Mouse (Mus musculus): ENCODE data around the gene Rab11fip4. TPM values are rescaled to one million over a fixed set of nuclear protein-coding genes. Genes with fewer than 3 reads are reported as not detected.
A peak's percentile ranks its signal among the peaks of the same experiment; 100 is the strongest.

Rab11fip4 gene
- polyA plus RNA-seq, 1 experiment from 2014 or later = 1.7 TPM

GRCm38 (mm10) chr11:79671668-79672281 is 80.8 kb downstream of the Rab11fip4 start:
- H3K4me1 ChIP-seq (replicated peaks; ENCODE audit: control insufficient read depth, insufficient read depth, low read length) = 0 out of 2 replicates have a peak, but pooled peaks cover 7% of the 10 kb centered on the region

GRCm38 (mm10) chr11:79673072-79673471 is 82.1 kb downstream of the Rab11fip4 start:
- TF ChIP-seq CTCF (IDR thresholded peaks at IDR 0.05; ENCODE audit: low read depth) = no peak
- H3K27ac ChIP-seq (ENCODE audit: low read depth, low read length) = no peak overlapping the region
- H3K36me3 ChIP-seq (ENCODE audit: control insufficient read depth, insufficient read depth) = no peaks in the 10 kb centered on the region
- no peak overlapping the region for H3K9ac ChIP-seq (ENCODE audit: low read depth, low read length)
- H3K4me2 ChIP-seq (replicated peaks; ENCODE audit: low read depth) = no peak overlapping the region
- H3K27me3 ChIP-seq (replicated peaks; ENCODE audit: control insufficient read depth, insufficient read depth, low read length) = no peaks in the 10 kb centered on the region
- no peak overlapping the region for H3K4me3 ChIP-seq (ENCODE audit: low read depth, low read length)
- no peak for ATAC-seq
- WGBS = 60% methylated on average over 5 of the region's 5 CpGs
- 0 out of 2 replicates have a peak, but pooled peaks cover 7% of the 10 kb centered on the region for H3K4me1 ChIP-seq (replicated peaks; ENCODE audit: control insufficient read depth, insufficient read depth, low read length)
- H3K9me3 ChIP-seq (ENCODE audit: control insufficient read depth) = no peaks in the 10 kb centered on the region

More at GRCm38 (mm10) chr11:79671668-79672281, 80.8 kb downstream of the Rab11fip4 start:
- Histone ChIP-seq H3K9ac (ENCODE audit: low read depth, low read length) (no peak overlapping the region), H3K4me3 (ENCODE audit: low read depth, low read length) (no peak overlapping the region), H3K9me3 (ENCODE audit: control insufficient read depth) (no peaks in the 10 kb centered on the region), H3K36me3 (ENCODE audit: control insufficient read depth, insufficient read depth) (no peaks in the 10 kb centered on the region), H3K27ac (ENCODE audit: low read depth, low read length) (no peak overlapping the region), H3K4me2 (replicated peaks; ENCODE audit: low read depth) (no peak overlapping the region), H3K27me3 (replicated peaks; ENCODE audit: control insufficient read depth, insufficient read depth, low read length) (no peaks in the 10 kb centered on the region)
- peak; percentile 76 for TF ChIP-seq CTCF (IDR thresholded peaks at IDR 0.05; ENCODE audit: low read depth)
- WGBS = 66% methylated on average over 6 of the region's 6 CpGs
- ATAC-seq = no peak

GRCm38 (mm10) chr11:79673717-79674116 is 82.7 kb downstream of the Rab11fip4 start:
- TF ChIP-seq CTCF (IDR thresholded peaks at IDR 0.05; ENCODE audit: low read depth) = no peak
- Histone ChIP-seq H3K9me3 (ENCODE audit: control insufficient read depth) (no peaks in the 10 kb centered on the region), H3K4me3 (ENCODE audit: low read depth, low read length) (no peak overlapping the region), H3K27me3 (replicated peaks; ENCODE audit: control insufficient read depth, insufficient read depth, low read length) (no peaks in the 10 kb centered on the region), H3K9ac (ENCODE audit: low read depth, low read length) (no peak overlapping the region), H3K4me2 (replicated peaks; ENCODE audit: low read depth) (no peak overlapping the region), H3K4me1 (replicated peaks; ENCODE audit: control insufficient read depth, insufficient read depth, low read length) (0 out of 2 replicates have a peak, but pooled peaks cover 7% of the 10 kb centered on the region), H3K27ac (ENCODE audit: low read depth, low read length) (no peak overlapping the region), H3K36me3 (ENCODE audit: control insufficient read depth, insufficient read depth) (no peaks in the 10 kb centered on the region)
- 56% methylated on average over 8 of the region's 8 CpGs for WGBS
- no peak for ATAC-seq

DNA sequence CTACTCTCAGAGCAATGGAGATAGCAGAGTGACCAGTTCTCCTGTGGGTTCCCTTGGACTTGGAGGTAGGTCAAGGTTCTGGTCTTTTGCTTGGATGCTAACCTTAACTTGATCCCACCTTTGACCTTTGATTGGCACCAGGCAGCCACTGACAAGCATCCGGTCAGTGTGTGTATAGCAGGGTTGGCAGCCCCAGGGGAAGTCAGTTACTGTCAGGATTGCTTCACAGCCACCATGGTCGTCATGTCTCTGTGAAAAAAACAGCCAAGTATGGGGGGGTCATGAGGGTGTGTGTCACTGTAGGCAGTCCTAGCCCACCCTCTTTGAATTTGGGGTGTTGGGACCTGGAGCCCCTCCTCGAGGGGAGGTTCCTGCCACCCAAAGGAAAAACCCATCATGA is 83.2 kb downstream of the Rab11fip4 start:
- no peak for TF ChIP-seq CTCF (IDR thresholded peaks at IDR 0.05; ENCODE audit: low read depth)
- H3K27me3 ChIP-seq (replicated peaks; ENCODE audit: control insufficient read depth, insufficient read depth, low read length) = no peaks in the 10 kb centered on the region
- H3K9me3 ChIP-seq (ENCODE audit: control insufficient read depth) = no peaks in the 10 kb centered on the region
- H3K9ac ChIP-seq (ENCODE audit: low read depth, low read length) = no peak overlapping the region
- no peak overlapping the region for H3K27ac ChIP-seq (ENCODE audit: low read depth, low read length)
- H3K36me3 ChIP-seq (ENCODE audit: control insufficient read depth, insufficient read depth) = no peaks in the 10 kb centered on the region
- no peak overlapping the region for H3K4me2 ChIP-seq (replicated peaks; ENCODE audit: low read depth)
- no peak for ATAC-seq
- 0 out of 2 replicates have a peak, but pooled peaks cover 7% of the 10 kb centered on the region for H3K4me1 ChIP-seq (replicated peaks; ENCODE audit: control insufficient read depth, insufficient read depth, low read length)
- WGBS = 84% methylated on average over 3 of the region's 3 CpGs
- no peak overlapping the region for H3K4me3 ChIP-seq (ENCODE audit: low read depth, low read length)

DNA sequence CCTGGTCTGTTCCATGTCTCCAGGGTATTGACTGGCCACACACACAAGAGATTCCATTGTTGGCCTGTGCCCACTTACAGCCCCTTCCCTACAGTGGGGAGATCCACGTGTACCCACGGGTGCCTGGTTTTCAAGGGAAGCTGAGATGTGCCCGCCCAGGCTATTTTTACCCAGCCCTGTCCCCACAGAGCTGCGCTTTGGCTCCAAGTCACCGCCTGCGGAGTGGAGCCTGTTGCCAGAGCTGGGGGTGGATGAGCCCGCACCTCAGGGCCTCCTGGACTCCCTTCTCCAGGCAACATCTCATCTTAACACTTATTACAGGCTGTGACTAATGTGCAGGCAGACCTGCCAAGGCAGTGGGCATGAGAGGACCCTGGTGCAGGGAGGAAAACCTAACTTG is 83.6 kb downstream of the Rab11fip4 start:
- no peak overlapping the region for H3K4me2 ChIP-seq (replicated peaks; ENCODE audit: low read depth)
- 90% methylated on average over 7 of the region's 7 CpGs for WGBS
- H3K4me1 ChIP-seq (replicated peaks; ENCODE audit: control insufficient read depth, insufficient read depth, low read length) = 0 out of 2 replicates have a peak, but pooled peaks cover 7% of the 10 kb centered on the region
- H3K9ac ChIP-seq (ENCODE audit: low read depth, low read length) = no peak overlapping the region
- no peaks in the 10 kb centered on the region for H3K9me3 ChIP-seq (ENCODE audit: control insufficient read depth)
- H3K4me3 ChIP-seq (ENCODE audit: low read depth, low read length) = no peak overlapping the region
- H3K27ac ChIP-seq (ENCODE audit: low read depth, low read length) = no peak overlapping the region
- no peaks in the 10 kb centered on the region for H3K27me3 ChIP-seq (replicated peaks; ENCODE audit: control insufficient read depth, insufficient read depth, low read length)
- H3K36me3 ChIP-seq (ENCODE audit: control insufficient read depth, insufficient read depth) = no peaks in the 10 kb centered on the region
- no peak for ATAC-seq
- TF ChIP-seq CTCF (IDR thresholded peaks at IDR 0.05; ENCODE audit: low read depth) = no peak

- Histone ChIP-seq H3K9me3 (ENCODE audit: control insufficient read depth) (no peaks in the 10 kb centered on the region), H3K4me3 (ENCODE audit: low read depth, low read length) (no peak overlapping the region), H3K36me3 (ENCODE audit: control insufficient read depth, insufficient read depth) (no peaks in the 10 kb centered on the region), H3K4me2 (replicated peaks; ENCODE audit: low read depth) (no peak overlapping the region), H3K27ac (ENCODE audit: low read depth, low read length) (no peak overlapping the region), H3K4me1 (replicated peaks; ENCODE audit: control insufficient read depth, insufficient read depth, low read length) (0 out of 2 replicates have a peak, but pooled peaks cover 5% of the 10 kb centered on the region), H3K27me3 (replicated peaks; ENCODE audit: control insufficient read depth, insufficient read depth, low read length) (no peaks in the 10 kb centered on the region), H3K9ac (ENCODE audit: low read depth, low read length) (no peak overlapping the region)
- ATAC-seq = no peak
- TF ChIP-seq CTCF (IDR thresholded peaks at IDR 0.05; ENCODE audit: low read depth) = no peak
- 81% methylated on average over 12 of the region's 12 CpGs for WGBS
These were observed 84.3 kb downstream of the Rab11fip4 start for GRCm38 (mm10) chr11:79675285-79675684.
